27 mouse cellular contexts compared by ENCODE assay signal in the genomic region with DNA sequence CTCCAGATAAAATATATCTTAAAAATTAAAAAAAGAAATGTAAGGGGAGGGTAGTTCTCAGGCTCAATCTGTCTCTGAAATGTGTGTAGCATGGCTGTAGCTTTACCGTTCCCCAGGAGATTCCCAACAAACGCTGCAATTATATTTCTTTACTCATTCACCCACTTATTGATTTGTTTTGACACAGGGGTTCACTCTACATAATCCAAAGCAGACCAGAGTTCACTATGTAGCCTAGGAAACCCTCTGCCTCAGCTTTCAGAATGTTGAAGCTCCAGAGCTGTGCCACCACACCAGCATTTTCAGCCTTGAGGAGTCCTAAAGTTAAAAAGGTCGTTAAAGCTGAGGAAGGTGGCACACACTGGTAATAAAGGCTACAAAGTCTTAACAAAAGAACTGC. TPM values are rescaled to one million over a fixed set of nuclear protein-coding genes. Genes with fewer than 3 reads are reported as not detected.
DNase-seq lines count a peak whose midpoint lies in the region; ATAC-seq and TF ChIP-seq lines count a peak whose summit lies in the region.
"Had no signal": no experiment of that assay in that cellular context is flagged by ENCODE, and none has a peak within 500 bp of the region (broad histone marks: within the 10 kb centered on the region; RNA-seq: fewer than 3 reads in every experiment).

No protein-coding gene starts in this region.

- no peak overlapping the region for H3K9ac ChIP-seq in liver, embryonic 16.5 days (ENCODE audit: low read depth, low read length)
- H3K9ac ChIP-seq in liver, embryonic 12.5 days = no peak overlapping the region
- H3K9ac ChIP-seq in liver, postnatal 0 days (replicated peaks) = no peak overlapping the region
- no peak overlapping the region for H3K9ac ChIP-seq in forebrain, embryonic 15.5 days (replicated peaks)
- H3K9ac ChIP-seq: forebrain, embryonic 13.5 days; forebrain, postnatal 0 days; heart, embryonic 13.5 days; hindbrain, embryonic 14.5 days had no signal

- intact Hi-C loops in gastrocnemius, adult 2 months (cut with DNase I) = no loop called here

- no peaks in the 10 kb centered on the region for H3K27me3 ChIP-seq in liver, embryonic 16.5 days (ENCODE audit: control insufficient read depth, insufficient read depth, low read depth, low read length)
- no peaks in the 10 kb centered on the region for H3K27me3 ChIP-seq in liver, embryonic 12.5 days (replicated peaks)
- no peaks in the 10 kb centered on the region for H3K27me3 ChIP-seq in liver, postnatal 0 days (ENCODE audit: insufficient read depth, low read length)
- no peaks in the 10 kb centered on the region for H3K27me3 ChIP-seq in forebrain, embryonic 15.5 days
- H3K27me3 ChIP-seq: CH12.LX had no signal

- H3K9me3 ChIP-seq in liver, embryonic 16.5 days (replicated peaks; ENCODE audit: control insufficient read depth, low read length) = no peaks in the 10 kb centered on the region
- H3K9me3 ChIP-seq in liver, embryonic 12.5 days (replicated peaks) = no peaks in the 10 kb centered on the region
- H3K9me3 ChIP-seq in liver, postnatal 0 days (ENCODE audit: low read length) = no peaks in the 10 kb centered on the region
- no peaks in the 10 kb centered on the region for H3K9me3 ChIP-seq in forebrain, embryonic 15.5 days
- H3K9me3 ChIP-seq: forebrain, embryonic 10.5 days; forebrain, embryonic 13.5 days; G1E; heart, embryonic 10.5 days; heart, embryonic 13.5 days had no signal

- no peak for TF ChIP-seq CTCF in gastrocnemius, adult 2 months (IDR thresholded peaks at IDR 0.05)
- no peak for TF ChIP-seq CTCF in liver, postnatal 0 days (IDR thresholded peaks at IDR 0.05; ENCODE audit: low read depth)

- DNase-seq in gastrocnemius, adult 2 months = no peak
- no peak for DNase-seq in gastrocnemius, postnatal 4 days (ENCODE audit: low spot score in 2 of 2)
- no peak for DNase-seq in liver, postnatal 0 days
- no peak for DNase-seq in cerebellum, postnatal 10 days
- DNase-seq: adrenal gland, adult 2 months; adrenal gland, postnatal 14 days; B cell, adult 2 months; cerebellum, adult 11-12 months; cerebellum, adult 8-10 months; cerebellum, postnatal 14 days; forebrain, postnatal 0 days; gastrocnemius, postnatal 25 days; heart, adult 2 months; heart, postnatal 14 days; heart, postnatal 4 days had no signal

- ATAC-seq in liver, embryonic 16.5 days (ENCODE audit: low read depth) = peak; percentile 63; the same call in 1 of the 2 replicates
- ATAC-seq in liver, embryonic 12.5 days = no peak
- peak; percentile 80 for ATAC-seq in liver, postnatal 0 days
- no peak for ATAC-seq in forebrain, embryonic 15.5 days (replicated peaks)
- ATAC-seq: forebrain, embryonic 13.5 days; forebrain, postnatal 0 days; hindbrain, postnatal 0 days; inflammation-experienced regulatory T-cells, adult 6 months had no signal

- peaks cover 9% of the 10 kb centered on the region for H3K4me1 ChIP-seq in liver, embryonic 16.5 days (ENCODE audit: control insufficient read depth, low read depth, low read length)
- 0 out of 2 replicates have a peak, but pooled peaks cover 3% of the 10 kb centered on the region for H3K4me1 ChIP-seq in liver, embryonic 12.5 days
- peaks cover 39% of the 10 kb centered on the region for H3K4me1 ChIP-seq in liver, postnatal 0 days (ENCODE audit: insufficient read depth)
- no peaks in the 10 kb centered on the region for H3K4me1 ChIP-seq in forebrain, embryonic 15.5 days
- H3K4me1 ChIP-seq: forebrain, embryonic 10.5 days; forebrain, embryonic 13.5 days; heart, embryonic 10.5 days; heart, embryonic 13.5 days had no signal

- no peak; the same call in 1 of the 2 replicates for TF ChIP-seq EP300 in liver, postnatal 0 days (IDR thresholded peaks at IDR 0.05; ENCODE audit: low read depth)

- no peaks in the 10 kb centered on the region for H3K36me3 ChIP-seq in liver, embryonic 16.5 days (ENCODE audit: control insufficient read depth, insufficient read depth)
- H3K36me3 ChIP-seq in liver, embryonic 12.5 days = no peaks in the 10 kb centered on the region
- H3K36me3 ChIP-seq in liver, postnatal 0 days (replicated peaks; ENCODE audit: insufficient read depth, low read length) = no peaks in the 10 kb centered on the region
- H3K36me3 ChIP-seq in forebrain, embryonic 15.5 days = no peaks in the 10 kb centered on the region
- H3K36me3 ChIP-seq: forebrain, embryonic 10.5 days; G1E; heart, embryonic 10.5 days; heart, embryonic 13.5 days had no signal

- 67% methylated on average over 3 of the region's 3 CpGs for WGBS in liver, embryonic 16.5 days (ENCODE audit: insufficient replicate concordance)
- WGBS in liver, embryonic 12.5 days (ENCODE audit: insufficient replicate concordance) = 71% methylated on average over 3 of the region's 3 CpGs
- 45% methylated on average over 3 of the region's 3 CpGs for WGBS in liver, postnatal 0 days (ENCODE audit: insufficient replicate concordance)
- 39% methylated on average over 3 of the region's 3 CpGs for WGBS in forebrain, embryonic 15.5 days

- H3K27ac ChIP-seq in gastrocnemius, adult 2 months = peak overlapping the region; percentile 91
- no peak overlapping the region; the same call in 1 of the 2 replicates for H3K27ac ChIP-seq in liver, embryonic 16.5 days (ENCODE audit: low read length)
- H3K27ac ChIP-seq in liver, embryonic 12.5 days = no peak overlapping the region
- peak overlapping the region; percentile 84 for H3K27ac ChIP-seq in liver, postnatal 0 days (ENCODE audit: low read depth)
- no peak overlapping the region for H3K27ac ChIP-seq in forebrain, embryonic 15.5 days (replicated peaks)
- H3K27ac ChIP-seq: forebrain, embryonic 10.5 days; forebrain, embryonic 13.5 days; heart, embryonic 10.5 days; hindbrain, embryonic 14.5 days; hindbrain, postnatal 0 days had no signal

- H3K4me2 ChIP-seq in liver, embryonic 16.5 days (ENCODE audit: low read depth, low read length) = no peak overlapping the region
- H3K4me2 ChIP-seq in liver, embryonic 12.5 days = no peak overlapping the region
- no peak overlapping the region for H3K4me2 ChIP-seq in liver, postnatal 0 days (ENCODE audit: low read depth, low read length)
- no peak overlapping the region for H3K4me2 ChIP-seq in forebrain, embryonic 15.5 days (replicated peaks)
- H3K4me2 ChIP-seq: forebrain, embryonic 13.5 days; heart, embryonic 13.5 days; hindbrain, embryonic 14.5 days had no signal

- no peak overlapping the region for H3K4me3 ChIP-seq in gastrocnemius, adult 2 months
- H3K4me3 ChIP-seq in liver, embryonic 16.5 days (ENCODE audit: low read depth, low read length) = no peak overlapping the region
- H3K4me3 ChIP-seq in liver, embryonic 12.5 days = no peak overlapping the region
- no peak overlapping the region for H3K4me3 ChIP-seq in liver, postnatal 0 days (ENCODE audit: low read depth, low read length)
- no peak overlapping the region for H3K4me3 ChIP-seq in forebrain, embryonic 15.5 days
- H3K4me3 ChIP-seq: forebrain, embryonic 10.5 days; forebrain, embryonic 13.5 days; heart, adult 2 months; heart, embryonic 10.5 days; heart, embryonic 13.5 days had no signal

RNA-seq across cellular contexts. Expression of gene Rpn1, which starts 18.3 kb away (rescaled TPM):
- 10 to 100 TPM; 75.9 to 83.2 TPM for total RNA-seq in gastrocnemius, adult 2 months (2021)
- 100 to 1,000 TPM; 101 to 110 TPM for total RNA-seq in gastrocnemius, postnatal 4 days (2021)
- 173 and 183 TPM in 2 replicates for polyA plus RNA-seq in liver, embryonic 16.5 days (2015; fragmentation: Nextera tagmentation; extraction: Ambion mirVana)
- 241 and 253 TPM in 2 replicates for polyA plus RNA-seq in liver, embryonic 12.5 days (2016; fragmentation: Nextera tagmentation; extraction: Ambion mirVana)
- polyA plus RNA-seq in liver, postnatal 0 days (2015; fragmentation: Nextera tagmentation; extraction: Ambion mirVana) = 102 and 112 TPM in 2 replicates
- 246 and 262 TPM in 2 replicates for polyA plus RNA-seq in forebrain, embryonic 15.5 days (2015; fragmentation: Nextera tagmentation; extraction: Ambion mirVana)

RNA-seq across cellular contexts. Expression of gene Rab7, which starts 20.9 kb away (rescaled TPM):
- total RNA-seq in gastrocnemius, adult 2 months (2021) = 100 to 1,000 TPM; 320 to 401 TPM
- 100 to 1,000 TPM; 193 to 208 TPM for total RNA-seq in gastrocnemius, postnatal 4 days (2021)
- 112 and 113 TPM in 2 replicates for polyA plus RNA-seq in liver, embryonic 16.5 days (2015; fragmentation: Nextera tagmentation; extraction: Ambion mirVana)
- 134 and 135 TPM in 2 replicates for polyA plus RNA-seq in liver, embryonic 12.5 days (2016; fragmentation: Nextera tagmentation; extraction: Ambion mirVana)
- 110 and 111 TPM in 2 replicates for polyA plus RNA-seq in liver, postnatal 0 days (2015; fragmentation: Nextera tagmentation; extraction: Ambion mirVana)
- polyA plus RNA-seq in forebrain, embryonic 15.5 days (2015; fragmentation: Nextera tagmentation; extraction: Ambion mirVana) = 295 and 302 TPM in 2 replicates

Comparison
In these comparisons a context has a peak if more than half of its experiments do, and no peak if none do; other contexts are left out.
1. H3K27ac ChIP-seq: peak in gastrocnemius, adult 2 months (single experiment) and liver, postnatal 0 days (single experiment); none in liver, embryonic 16.5 days (single experiment), liver, embryonic 12.5 days (single experiment) and forebrain, embryonic 15.5 days (single experiment).
2. ATAC-seq: peak in liver, embryonic 16.5 days (single experiment) and liver, postnatal 0 days (single experiment); none in liver, embryonic 12.5 days (single experiment) and forebrain, embryonic 15.5 days (single experiment).